Mouse (Mus musculus) gastrocnemius, postnatal 36 days (tissue): Measurements from ENCODE around the gene Fam189b. TPM values are rescaled to one million over a fixed set of nuclear protein-coding genes. Genes with fewer than 3 reads are reported as not detected.
"Not testable (repeated sequence)": the region's sequence is repeated elsewhere in the genome, so short reads cannot be mapped to it uniquely, and the experiment has no call there.

Source experiments
- DNase-seq, 2 experiments: peaks; one replicate each; pipeline ENCODE4 v3.0.0; 2022
- intact Hi-C: fragments of 180-260 bp; cut with DNase I; formaldehyde crosslinking; loops from one replicate; pipeline ENCODE4 v1.15.1; 2025
- total RNA-seq, 2 experiments: library from RNA; stranded (reverse); gene quantifications; 2 replicates each; pipeline ENCODE4 v1.2.3; 2021

Fam189b gene
- total RNA-seq, 2 experiments from 2014 or later = 16.1 to 17.5 TPM

- intact Hi-C loops = loop anchor here (2.0 kb wide), 1 partner anchor 15 kb away; the partner anchor contains the start of gene Thbs3
- DNase-seq = no peak
These were observed 16.9 kb downstream of the Fam189b start for GRCm38 (mm10) chr3:89199839-89200238.

DNA sequence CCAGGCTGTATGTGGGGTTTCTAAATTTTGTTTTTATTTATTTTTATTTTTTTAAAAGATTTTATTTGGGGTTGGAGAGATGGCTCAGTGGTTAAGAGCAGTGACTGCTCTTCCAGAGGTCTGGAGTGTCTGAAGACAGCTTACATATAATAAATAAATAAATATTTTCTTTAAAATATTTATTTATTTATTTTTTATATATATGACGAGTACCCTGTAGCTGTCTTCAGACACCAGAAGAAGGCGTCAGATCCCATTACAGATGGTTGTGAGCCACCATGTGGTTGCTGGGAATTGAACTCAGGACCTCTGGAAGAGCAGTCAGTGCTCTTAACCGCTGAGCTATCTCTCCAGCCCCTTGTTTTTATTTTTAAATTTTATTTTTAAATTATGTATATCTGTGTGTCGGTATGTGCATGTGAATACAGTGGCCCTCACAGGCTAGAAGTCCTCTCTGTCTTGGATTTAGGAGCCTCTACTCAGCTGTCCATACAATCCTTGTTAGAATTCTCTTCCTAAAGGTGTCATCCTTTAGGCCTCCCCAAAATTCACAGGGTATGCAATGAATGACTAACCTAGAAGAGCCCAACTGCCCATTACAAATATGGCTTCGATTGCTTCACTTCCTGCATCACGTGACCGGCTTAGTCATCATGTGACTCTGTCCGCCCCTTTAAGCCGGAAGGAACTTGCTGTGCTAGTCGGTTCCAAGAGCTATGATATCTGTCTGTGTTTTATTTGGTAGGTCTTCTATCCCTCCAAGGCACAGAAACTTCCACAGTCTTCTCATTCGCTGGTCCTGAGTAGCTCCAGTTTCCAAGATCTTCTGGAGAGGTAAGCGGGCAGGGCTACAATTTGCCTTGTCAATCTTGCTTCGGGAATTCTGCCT is 19.6 kb downstream of the Fam189b start, which contains the start of gene Gba:
Gene Gba (plus strand): TSS at position 676 of the 889 bp plus-strand sequence.
- intact Hi-C loops = no loop called here
- peak; percentile 65 to 68 for DNase-seq

GRCm38 (mm10) chr3:89203142-89203514 is 20.2 kb downstream of the Fam189b start:
- intact Hi-C loops = no loop called here
- no peak for DNase-seq

GRCm38 (mm10) chr3:89206079-89206478 is 23.1 kb downstream of the Fam189b start:
- DNase-seq = no peak
- intact Hi-C loops = no loop called here

DNA sequence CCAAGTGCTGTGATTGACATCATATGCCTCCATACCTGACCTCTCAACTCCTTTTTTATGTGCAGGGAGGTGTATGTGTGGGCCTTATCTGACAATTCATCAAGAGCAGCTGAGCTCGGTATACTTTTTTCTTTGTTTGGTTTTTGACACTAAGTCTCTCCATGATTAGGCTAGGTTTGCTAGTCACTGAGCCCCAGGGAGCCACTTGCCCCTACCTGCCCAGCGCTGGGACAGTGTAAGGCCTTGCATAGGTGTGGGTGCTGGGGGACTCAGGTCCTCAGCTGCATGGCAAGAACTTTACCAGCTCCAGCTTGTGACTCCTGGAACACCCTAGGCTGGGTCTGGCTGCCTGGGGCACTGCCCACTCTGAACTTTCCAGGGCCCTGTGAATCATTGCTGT is 23.8 kb downstream of the Fam189b start:
- intact Hi-C loops = no loop called here
- DNase-seq = no peak

- intact Hi-C loops = no loop called here
- no peak for DNase-seq
These were observed 25.2 kb downstream of the Fam189b start for GRCm38 (mm10) chr3:89208075-89208657.

DNA sequence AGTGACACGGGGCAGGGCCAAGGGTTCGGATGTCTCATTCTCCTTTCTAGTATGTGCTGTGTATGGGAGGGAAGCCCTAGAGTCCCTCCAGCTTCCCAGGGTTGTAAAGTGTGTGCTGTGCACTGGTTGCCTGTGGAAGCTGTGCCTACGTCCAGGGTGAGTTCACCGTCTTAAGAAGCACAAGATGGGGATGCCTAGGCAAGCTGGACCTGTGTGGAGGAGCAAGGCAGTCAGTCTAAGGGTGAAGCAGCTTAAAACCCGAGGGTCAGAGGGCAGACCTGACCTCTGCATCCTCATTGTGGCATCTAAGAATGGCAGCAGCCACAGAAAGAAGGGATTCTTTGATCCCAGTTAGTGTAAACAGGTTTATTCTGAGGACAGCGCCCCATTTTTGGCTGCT is 25.8 kb downstream of the Fam189b start:
- intact Hi-C loops = no loop called here
- DNase-seq = no peak

- intact Hi-C loops = no loop called here
- DNase-seq = no peak
These were observed 26.8 kb downstream of the Fam189b start for GRCm38 (mm10) chr3:89209731-89210130.

DNA sequence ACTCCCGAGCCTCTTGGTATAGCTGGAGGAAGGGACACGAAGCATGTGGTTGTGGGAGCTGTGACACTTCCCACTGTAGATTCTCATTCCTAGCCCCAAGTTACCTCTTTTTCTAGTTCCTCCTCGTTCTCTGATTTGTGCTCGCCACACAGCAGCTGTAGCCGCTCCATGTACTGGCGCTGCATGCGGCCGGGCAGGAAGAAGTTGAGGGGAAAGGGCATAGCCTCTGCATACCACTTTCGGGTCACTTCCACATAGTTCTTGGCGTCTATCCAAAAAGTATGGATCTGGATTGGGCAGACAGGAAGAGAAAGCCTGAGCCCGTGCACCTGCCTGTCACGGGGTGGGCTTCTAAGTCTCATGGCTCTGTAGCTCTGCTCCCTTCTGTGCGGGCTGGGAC is 27.2 kb downstream of the Fam189b start:
- no peak for DNase-seq
- intact Hi-C loops = no loop called here

GRCm38 (mm10) chr3:89210731-89211130 is 27.8 kb downstream of the Fam189b start:
- no peak for DNase-seq
- intact Hi-C loops = no loop called here

- intact Hi-C loops = loop anchor here (2.0 kb wide), 1 partner anchor 15 kb away; no protein-coding TSS in a partner anchor
- peak; percentile 87 to 91 for DNase-seq
These were observed 31.0 kb downstream of the Fam189b start for GRCm38 (mm10) chr3:89213803-89214530.

DNA sequence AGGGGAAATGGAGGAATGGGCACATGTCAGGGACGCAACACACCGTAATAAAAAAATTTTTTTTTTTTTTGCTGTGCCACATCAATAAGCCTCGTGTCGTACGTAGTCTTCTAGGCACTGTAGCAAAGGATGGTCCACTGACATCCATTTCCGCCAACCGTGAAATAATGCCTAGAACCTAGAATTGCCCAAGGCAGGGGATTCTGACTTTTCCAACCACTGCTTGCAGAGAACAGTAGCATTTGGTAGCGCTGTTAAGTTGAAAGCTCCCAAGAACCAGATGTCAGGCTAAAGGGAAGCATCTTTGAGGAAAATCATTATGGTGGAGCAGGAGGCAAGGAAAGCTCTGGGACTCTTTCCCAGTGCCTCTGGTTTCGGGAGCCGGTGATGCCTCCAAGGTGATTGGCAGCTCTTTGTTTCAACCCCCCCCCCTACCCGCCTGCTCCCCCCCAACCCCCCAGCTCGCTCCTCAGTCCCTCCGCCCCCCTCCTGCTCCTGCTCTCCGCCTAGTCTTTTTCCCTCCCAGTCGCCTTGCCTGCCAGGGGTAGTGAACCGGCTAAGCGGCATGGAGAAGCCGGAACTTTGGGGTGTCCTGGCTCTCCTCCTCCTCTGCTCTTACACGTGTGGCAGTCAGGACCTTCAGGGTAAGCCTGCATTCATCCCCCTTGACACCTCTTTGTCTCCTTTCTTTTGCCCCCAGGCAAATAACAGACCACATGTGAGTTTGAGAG is 31.9 kb downstream of the Fam189b start, which contains the start of gene Thbs3:
Gene Thbs3 (plus strand): TSS at position 500 of the 731 bp plus-strand sequence.
- intact Hi-C loops = loop anchor here (2.0 kb wide), 1 partner anchor 16 kb away; no protein-coding TSS in a partner anchor
- peak in 1 of 2 experiments; percentile 43 for DNase-seq

GRCm38 (mm10) chr3:89215853-89216252 is 32.9 kb downstream of the Fam189b start:
- peak; percentile 71 to 75 for DNase-seq
- intact Hi-C loops = loop anchor here (2.0 kb wide), 2 partner anchors 17 to 125 kb away; no protein-coding TSS in a partner anchor

DNA sequence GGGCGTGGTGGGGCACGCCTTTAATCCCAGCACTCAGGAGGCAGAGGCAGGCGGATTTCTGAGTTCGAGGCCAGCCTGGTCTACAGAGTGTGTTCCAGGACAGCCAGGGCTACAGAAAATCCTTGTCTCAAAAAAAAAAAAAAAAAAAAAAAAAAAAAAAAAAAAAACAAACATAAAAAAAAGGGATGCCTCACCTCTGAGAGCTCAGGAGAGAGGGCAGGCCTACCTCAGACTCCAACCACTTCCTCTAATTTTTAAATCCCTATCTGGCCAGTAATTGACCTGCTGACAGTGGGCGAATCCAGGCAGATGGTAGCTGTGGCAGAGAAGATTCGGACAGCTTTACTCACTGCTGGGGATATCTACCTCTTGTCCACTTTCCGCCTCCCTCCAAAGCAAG is 33.5 kb downstream of the Fam189b start:
- intact Hi-C loops = loop anchor here (2.0 kb wide), 1 partner anchor 126 kb away; no protein-coding TSS in a partner anchor
- not testable (repeated sequence) for DNase-seq

DNA sequence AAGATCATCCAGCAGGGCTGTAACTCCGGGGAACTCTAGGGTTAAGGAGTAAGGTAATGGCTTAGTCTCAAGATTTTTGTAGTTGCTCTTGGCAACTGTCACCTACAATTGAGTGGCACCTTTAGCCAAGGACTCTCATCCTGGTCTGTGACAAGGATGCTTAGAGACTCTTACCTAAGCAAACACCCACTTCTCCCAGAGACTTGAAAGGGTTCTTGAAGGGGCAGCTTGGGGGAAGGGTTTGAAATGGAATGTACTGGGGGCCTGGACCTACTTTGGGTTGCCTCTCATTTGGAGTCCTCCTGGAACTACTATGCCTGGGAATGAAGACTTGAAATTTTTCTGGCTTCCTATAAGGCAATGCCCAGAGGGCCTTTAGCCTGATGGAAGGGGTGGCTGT is 35.3 kb downstream of the Fam189b start:
- intact Hi-C loops = no loop called here
- no peak for DNase-seq

- intact Hi-C loops = no loop called here
- DNase-seq = no peak
These were observed 36.6 kb downstream of the Fam189b start for GRCm38 (mm10) chr3:89219546-89219945.

DNA sequence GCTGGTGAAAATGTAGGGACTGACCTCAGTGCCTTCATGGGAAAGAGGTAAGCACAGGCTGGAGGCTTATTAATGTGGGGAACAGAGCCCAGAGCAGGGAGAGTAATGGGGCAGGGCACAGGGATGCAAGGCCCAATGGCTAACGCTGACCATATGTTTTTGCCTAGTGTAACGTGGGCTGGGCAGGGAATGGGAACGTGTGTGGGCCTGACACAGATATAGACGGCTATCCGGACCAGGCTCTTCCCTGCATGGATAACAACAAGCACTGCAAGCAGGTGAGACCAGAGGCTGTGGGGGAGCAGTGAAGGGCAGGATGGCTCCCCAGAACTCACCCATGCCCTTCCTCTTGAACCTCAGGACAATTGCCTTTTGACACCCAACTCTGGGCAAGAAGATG is 38.2 kb downstream of the Fam189b start:
- intact Hi-C loops = no loop called here

GRCm38 (mm10) chr3:89224796-89225195 is 41.9 kb downstream of the Fam189b start:
- intact Hi-C loops = no loop called here
- DNase-seq = no peak

More for the DNA sequence above, 38.2 kb downstream of the Fam189b start:
- no peak for DNase-seq

- DNase-seq = no peak
- intact Hi-C loops = no loop called here
These were observed 42.4 kb downstream of the Fam189b start for GRCm38 (mm10) chr3:89225321-89225815.

DNA sequence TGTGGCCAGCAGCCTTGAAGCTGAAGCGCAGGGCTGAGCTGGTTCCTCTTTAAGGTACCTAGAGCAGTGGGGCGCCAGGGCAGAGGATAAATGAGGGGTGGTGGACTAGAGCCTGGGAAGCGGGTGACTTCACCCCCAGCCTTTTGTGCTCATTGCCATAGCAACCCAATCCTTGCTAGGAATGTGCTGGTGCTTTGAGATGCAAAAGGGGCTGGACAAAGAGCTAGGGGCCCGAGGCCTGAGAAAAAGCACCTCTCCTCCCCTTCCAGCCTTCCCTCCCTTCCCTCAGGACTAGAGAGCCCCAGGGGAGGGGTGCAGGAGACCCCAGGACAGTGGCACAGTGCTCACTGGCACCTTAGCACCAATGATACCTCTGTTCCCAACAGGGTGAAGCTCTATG is 43.0 kb downstream of the Fam189b start:
- DNase-seq = no peak
- intact Hi-C loops = no loop called here
